Mouse (Mus musculus) heart, postnatal 10 days (tissue): ENCODE data around the gene 4933406M09Rik. TPM values are rescaled to one million over a fixed set of nuclear protein-coding genes. Genes with fewer than 3 reads are reported as not detected.
A peak's percentile ranks its signal among the peaks of the same experiment; 100 is the strongest.

Source experiments
- DNase-seq, 2 experiments: peaks; one replicate each; pipeline ENCODE4 v3.0.0; 2021
- intact Hi-C: fragments of 180-260 bp; cut with DNase I; formaldehyde crosslinking; loops from one replicate; pipeline ENCODE4 v1.15.1; 2025
- total RNA-seq, 2 experiments: library from RNA; stranded (reverse); gene quantifications; 2 replicates each; pipeline ENCODE4 v1.2.3; 2021

4933406M09Rik gene
- total RNA-seq, 2 experiments from 2014 or later: not detected

- intact Hi-C loops: no loop called here
- peak; percentile 66 to 85 for DNase-seq
Measured at GRCm38 (mm10) chr1:134368777-134369337, 16.9 kb upstream of the 4933406M09Rik start.

GRCm38 (mm10) chr1:134374124-134374523, 11.6 kb upstream of the 4933406M09Rik start:
- intact Hi-C loops: loop anchor here (5.0 kb wide), 1 partner anchor 233 kb away; no protein-coding TSS in a partner anchor

GRCm38 (mm10) chr1:134381051-134381450, 4.7 kb upstream of the 4933406M09Rik start:
- intact Hi-C loops: no loop called here
- no peak for DNase-seq

More at GRCm38 (mm10) chr1:134374124-134374523, 11.6 kb upstream of the 4933406M09Rik start:
- no peak for DNase-seq

GRCm38 (mm10) chr1:134381795-134382625, 3.7 kb upstream of the 4933406M09Rik start:
- intact Hi-C loops: no loop called here
- peak in 1 of 2 experiments; percentile 36 for DNase-seq

- no peak for DNase-seq
- intact Hi-C loops: no loop called here
Measured at GRCm38 (mm10) chr1:134384581-134384980, 1.2 kb upstream of the 4933406M09Rik start.

GRCm38 (mm10) chr1:134385176-134385575, 564 bp upstream of the 4933406M09Rik start:
- no peak for DNase-seq
- intact Hi-C loops: no loop called here

- DNase-seq: no peak
- intact Hi-C loops: no loop called here
Measured at GRCm38 (mm10) chr1:134393827-134394226, 8.1 kb downstream of the 4933406M09Rik start.

GRCm38 (mm10) chr1:134398210-134398609, 12.5 kb downstream of the 4933406M09Rik start:
- intact Hi-C loops: no loop called here
- no peak for DNase-seq

GRCm38 (mm10) chr1:134399735-134400134, 14.0 kb downstream of the 4933406M09Rik start:
- DNase-seq: no peak
- intact Hi-C loops: no loop called here

- peak; percentile 86 to 87 for DNase-seq
- intact Hi-C loops: no loop called here
Measured at GRCm38 (mm10) chr1:134405509-134406413, 20.0 kb downstream of the 4933406M09Rik start, which contains the start of gene Cyb5r1. TSS of gene Cyb5r1 (plus strand) at chr1:134405559.

- DNase-seq: no peak
Measured at GRCm38 (mm10) chr1:134406414-134406771, 20.7 kb downstream of the 4933406M09Rik start.

GRCm38 (mm10) chr1:134408080-134408479, 22.3 kb downstream of the 4933406M09Rik start:
- intact Hi-C loops: no loop called here
- DNase-seq: no peak

More at GRCm38 (mm10) chr1:134406414-134406771, 20.7 kb downstream of the 4933406M09Rik start:
- intact Hi-C loops: no loop called here

GRCm38 (mm10) chr1:134411706-134412629, 26.2 kb downstream of the 4933406M09Rik start:
- no peak for DNase-seq

GRCm38 (mm10) chr1:134414038-134414437, 28.3 kb downstream of the 4933406M09Rik start:
- intact Hi-C loops: loop anchor here (2.0 kb wide), 1 partner anchor 51 kb away; no protein-coding TSS in a partner anchor
- no peak for DNase-seq

More at GRCm38 (mm10) chr1:134411706-134412629, 26.2 kb downstream of the 4933406M09Rik start:
- intact Hi-C loops: no loop called here

GRCm38 (mm10) chr1:134414501-134415167, 28.9 kb downstream of the 4933406M09Rik start:
- intact Hi-C loops: loop anchor here (2.0 kb wide), 1 partner anchor 52 kb away; no protein-coding TSS in a partner anchor
- DNase-seq: no peak

GRCm38 (mm10) chr1:134415168-134415831, 29.6 kb downstream of the 4933406M09Rik start, which contains the start of gene Adipor1:
TSS of gene Adipor1 (plus strand) at chr1:134415378.
- intact Hi-C loops: loop anchor here (2.0 kb wide), 1 partner anchor 52 kb away; no protein-coding TSS in a partner anchor
- DNase-seq: peak; percentile 98

- intact Hi-C loops: no loop called here
- no peak for DNase-seq
Measured at GRCm38 (mm10) chr1:134418414-134418975, 32.8 kb downstream of the 4933406M09Rik start.

- intact Hi-C loops: no loop called here
- DNase-seq: no peak
Measured at GRCm38 (mm10) chr1:134419176-134419575, 33.4 kb downstream of the 4933406M09Rik start.
